Comparison of ENCODE assay signal across 16 mouse cellular contexts in the genomic region with DNA sequence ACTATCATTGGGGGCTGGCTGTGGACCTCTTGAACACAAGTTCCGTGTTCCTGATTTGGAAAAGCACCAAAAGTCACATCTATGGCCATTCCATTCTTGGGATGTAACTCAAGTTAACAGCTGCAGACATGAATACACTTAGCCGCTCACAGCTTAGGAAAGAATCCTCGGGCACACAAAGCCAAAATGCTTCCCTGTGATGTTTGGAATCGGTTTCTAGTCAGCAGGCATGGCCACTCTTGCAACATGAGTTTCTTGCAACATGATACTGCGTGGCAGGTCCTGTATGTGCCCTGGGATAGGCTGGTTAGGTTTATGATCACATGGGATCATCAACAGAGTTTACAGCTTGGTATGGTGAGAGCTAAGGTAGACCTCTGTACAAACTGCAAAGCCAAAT.
DNase-seq lines count a peak whose midpoint lies in the region; ATAC-seq lines count a peak whose summit lies in the region.
"Had no signal": no experiment of that assay in that cellular context is flagged by ENCODE, and none has a peak within 500 bp of the region (broad histone marks: within the 10 kb centered on the region; RNA-seq: fewer than 3 reads in every experiment).

No protein-coding gene starts in this region.

- peaks cover 74% of the 10 kb centered on the region for H3K36me3 ChIP-seq in heart, embryonic 13.5 days
- H3K36me3 ChIP-seq: forebrain, embryonic 15.5 days; liver, embryonic 13.5 days; midbrain, embryonic 13.5 days had no signal

- H3K9me3 ChIP-seq in heart, embryonic 13.5 days, result no peaks in the 10 kb centered on the region
- H3K9me3 ChIP-seq: forebrain, embryonic 15.5 days; heart, embryonic 12.5 days; liver, embryonic 13.5 days; midbrain, embryonic 13.5 days had no signal

- no peak for DNase-seq in heart, adult 9 months (ENCODE audit: low spot score in 2 of 2)
- peak; percentile 38 for DNase-seq in 416B (ENCODE audit: low read depth)
- DNase-seq in gastrocnemius, postnatal 14 days, result peak; percentile 27
- DNase-seq in lung, postnatal 36 days, result peak; percentile 70
- no peak for DNase-seq in layer of hippocampus, postnatal 14 days (ENCODE audit: low spot score in 2 of 2)
- no peak for DNase-seq in urinary bladder, adult 2 months (ENCODE audit: low spot score)
- DNase-seq: adrenal gland, postnatal 36 days; cerebellum, adult 18-20 months; liver, embryonic 13.5 days; spleen, adult 18-20 months had no signal

- WGBS in heart, embryonic 13.5 days, result 58% methylated on average over 5 of the region's 5 CpGs

- no peak overlapping the region for H3K9ac ChIP-seq in heart, embryonic 13.5 days
- H3K9ac ChIP-seq: forebrain, embryonic 15.5 days; heart, embryonic 12.5 days; liver, embryonic 13.5 days; midbrain, embryonic 13.5 days had no signal

- no peak for ATAC-seq in heart, embryonic 13.5 days (ENCODE audit: extremely low read depth, insufficient number of reproducible peaks, low FRiP score, low TSS enrichment)
- ATAC-seq: CD4-positive, CD25-positive, alpha-beta regulatory T cell, adult 4 months; forebrain, embryonic 15.5 days; midbrain, embryonic 13.5 days had no signal

- H3K4me2 ChIP-seq in heart, embryonic 13.5 days, result no peak overlapping the region
- H3K4me2 ChIP-seq: forebrain, embryonic 15.5 days; heart, embryonic 12.5 days; liver, embryonic 13.5 days; midbrain, embryonic 13.5 days had no signal

- intact Hi-C loops in gastrocnemius, postnatal 14 days (cut with DNase I; ENCODE audit: low total_unique reads), result no loop called here

- H3K27me3 ChIP-seq in heart, embryonic 13.5 days (replicated peaks), result no peaks in the 10 kb centered on the region
- H3K27me3 ChIP-seq: forebrain, embryonic 15.5 days; heart, embryonic 12.5 days; liver, embryonic 13.5 days; midbrain, embryonic 13.5 days had no signal

- no peak overlapping the region for H3K4me3 ChIP-seq in heart, embryonic 13.5 days
- H3K4me3 ChIP-seq: forebrain, embryonic 15.5 days; heart, embryonic 12.5 days; layer of hippocampus, adult 2 months; liver, embryonic 13.5 days; midbrain, embryonic 13.5 days had no signal

- H3K4me1 ChIP-seq in heart, embryonic 13.5 days, result peaks cover 37% of the 10 kb centered on the region
- H3K4me1 ChIP-seq: forebrain, embryonic 15.5 days had no signal

- H3K27ac ChIP-seq in heart, embryonic 13.5 days (replicated peaks), result peak overlapping the region; percentile 43
- H3K27ac ChIP-seq: forebrain, embryonic 15.5 days; layer of hippocampus, adult 2 months; liver, embryonic 13.5 days; midbrain, embryonic 13.5 days had no signal

Comparison
In these comparisons a context has a peak if more than half of its experiments do, and no peak if none do; other contexts are left out.
1. DNase-seq: peak in 416B (single experiment), gastrocnemius, postnatal 14 days (single experiment) and lung, postnatal 36 days (single experiment); none in heart, adult 9 months (0 of 2), layer of hippocampus, postnatal 14 days (0 of 2) and urinary bladder, adult 2 months (single experiment).